Mouse (Mus musculus): ENCODE data around the gene Zfp280b.

- TF ChIP-seq CTCF (conservative IDR thresholded peaks at IDR 0.05; ENCODE audit: insufficient read depth, insufficient read length, low read depth, low read length) (no peak), POLR2A (IDR thresholded peaks at IDR 0.05; ENCODE audit: low read depth, low read length) (no peak)
These were observed 35.5 kb downstream of the Zfp280b start for GRCm38 (mm10) chr10:76067674-76068613.
